Mouse (Mus musculus) intestine, embryonic 14.5 days (tissue): ENCODE measurements at regions not wholly inside any gene's neighbourhood (a gene's known extent, or its start where the extent isn't known, plus 50 kb on each side); places are given as distances from the start of the nearest gene placed in this dataset.

Experiments used
- ATAC-seq: fragments of 200-750 bp; cut with Nextera tagmentation; replicated peaks from 2 replicates; pipeline ENCODE4 v1.8.0; 2017; ENCODE audit warnings: low read depth, moderate number of reproducible peaks, moderate TSS enrichment, moderate library complexity; ENCODE audit not compliant: low FRiP score, low TSS enrichment
- DNase-seq: peaks from one replicate; pipeline ENCODE4 v3.0.0-alpha.2; 2018; ENCODE audit warnings: low spot score
- H3K27ac ChIP-seq: fragments of 300-500 bp; sonication (generic); 2 replicates; pipeline ENCODE4 v1.5.1; 2014; ENCODE audit warnings: low read depth, mild to moderate bottlenecking, control low read depth
- H3K27me3 ChIP-seq: fragments of 300-500 bp; sonication (generic); replicated peaks from 2 replicates; pipeline ENCODE4 v1.6.1; 2014; ENCODE audit warnings: low read length, control low read depth; ENCODE audit not compliant: control insufficient read depth, insufficient read depth
- H3K36me3 ChIP-seq: fragments of 300-500 bp; sonication (generic); 2 replicates; pipeline ENCODE4 v1.6.1; 2014; ENCODE audit warnings: low read length, control low read depth; ENCODE audit not compliant: control insufficient read depth, insufficient read depth
- H3K4me1 ChIP-seq: fragments of 300-500 bp; sonication (generic); replicated peaks from 2 replicates; pipeline ENCODE4 v1.6.1; 2014; ENCODE audit warnings: low read length, control low read depth, mixed read lengths; ENCODE audit not compliant: control insufficient read depth, insufficient read depth
- H3K4me2 ChIP-seq: fragments of 300-500 bp; sonication (generic); 2 replicates; pipeline ENCODE4 v1.6.1; 2014; ENCODE audit warnings: low read length
- H3K4me3 ChIP-seq: fragments of 300-500 bp; sonication (generic); 2 replicates; pipeline ENCODE4 v1.5.1; 2014; ENCODE audit warnings: low read depth, low read length, control low read depth, mixed read lengths
- H3K9ac ChIP-seq: fragments of 300-500 bp; sonication (generic); 2 replicates; pipeline ENCODE4 v1.6.1; 2014; ENCODE audit warnings: mild to moderate bottlenecking, low read length
- H3K9me3 ChIP-seq: fragments of 300-500 bp; sonication (generic); 2 replicates; pipeline ENCODE4 v1.6.1; 2016; ENCODE audit warnings: low read length, control low read depth; ENCODE audit not compliant: control insufficient read depth
- WGBS: fragments of 180-500 bp; shearing (Covaris S2); extraction: QIAGEN DNeasy Blood & Tissue Kit; methylation state at CpG from one replicate; pipeline ENCODE4 v1.1.7; 2014; 5-methylcytosine and 5-hydroxymethylcytosine counted together

- Histone ChIP-seq H3K27ac (no peak overlapping the region), H3K4me2 (no peak overlapping the region), H3K27me3 (no peaks in the 10 kb centered on the region), H3K36me3 (no peaks in the 10 kb centered on the region), H3K4me1 (peaks cover 14% of the 10 kb centered on the region), H3K4me3 (no peak overlapping the region), H3K9ac (no peak overlapping the region), H3K9me3 (no peaks in the 10 kb centered on the region)
- ATAC-seq (no peak), DNase-seq (no peak)
- WGBS: 63% methylated on average over 5 of the region's 5 CpGs
Observed at GRCm38 (mm10) chr1:92741047-92741446, 90.4 kb upstream of the Gpc1 start.

- Histone ChIP-seq H3K4me1 (no peaks in the 10 kb centered on the region), H3K4me3 (no peak overlapping the region), H3K9me3 (no peaks in the 10 kb centered on the region), H3K27ac (no peak overlapping the region), H3K27me3 (no peaks in the 10 kb centered on the region), H3K36me3 (no peaks in the 10 kb centered on the region), H3K4me2 (no peak overlapping the region), H3K9ac (no peak overlapping the region)
- DNase-seq (no peak), ATAC-seq (no peak)
- WGBS: 44% methylated on average over 11 of the region's 11 CpGs
Observed at GRCm38 (mm10) chr1:92737600-92738197, 89.1 kb upstream of the Otos start.

- DNase-seq: no peak
- Histone ChIP-seq H3K36me3 (no peaks in the 10 kb centered on the region), H3K4me2 (no peak overlapping the region), H3K4me1 (no peaks in the 10 kb centered on the region), H3K27me3 (no peaks in the 10 kb centered on the region), H3K9ac (no peak overlapping the region), H3K9me3 (no peaks in the 10 kb centered on the region), H3K4me3 (no peak overlapping the region), H3K27ac (no peak overlapping the region)
- no peak for ATAC-seq
- 56% methylated on average over 7 of the region's 7 CpGs for WGBS
Observed at GRCm38 (mm10) chr1:92736411-92736810, 87.8 kb upstream of the Otos start.

GRCm38 (mm10) chr1:92733732-92734131 is 85.1 kb upstream of the Otos start:
- ATAC-seq (no peak), DNase-seq (no peak)
- no peaks in the 10 kb centered on the region for H3K36me3 ChIP-seq
- H3K9me3 ChIP-seq: no peaks in the 10 kb centered on the region
- 64% methylated on average over 8 of the region's 8 CpGs for WGBS
- no peak overlapping the region for H3K4me2 ChIP-seq
- no peak overlapping the region for H3K9ac ChIP-seq
- H3K27ac ChIP-seq: no peak overlapping the region
- no peak overlapping the region for H3K4me3 ChIP-seq
- no peaks in the 10 kb centered on the region for H3K27me3 ChIP-seq
- no peaks in the 10 kb centered on the region for H3K4me1 ChIP-seq

- ATAC-seq: no peak
- 81% methylated on average over 11 of the region's 11 CpGs for WGBS
- Histone ChIP-seq H3K9me3 (no peaks in the 10 kb centered on the region), H3K27ac (no peak overlapping the region), H3K27me3 (no peaks in the 10 kb centered on the region), H3K4me1 (no peaks in the 10 kb centered on the region), H3K36me3 (no peaks in the 10 kb centered on the region), H3K4me2 (no peak overlapping the region), H3K4me3 (no peak overlapping the region), H3K9ac (no peak overlapping the region)
- DNase-seq: no peak
Observed at GRCm38 (mm10) chr1:92731353-92732282, 83.0 kb upstream of the Otos start.

- H3K4me3 ChIP-seq: no peak overlapping the region
- DNase-seq (no peak), ATAC-seq (no peak)
- no peaks in the 10 kb centered on the region for H3K9me3 ChIP-seq
- no peak overlapping the region for H3K4me2 ChIP-seq
- no peaks in the 10 kb centered on the region for H3K4me1 ChIP-seq
- 80% methylated on average over 6 of the region's 6 CpGs for WGBS
- no peaks in the 10 kb centered on the region for H3K27me3 ChIP-seq
- H3K27ac ChIP-seq: no peak overlapping the region
- H3K9ac ChIP-seq: no peak overlapping the region
- H3K36me3 ChIP-seq: no peaks in the 10 kb centered on the region
Observed at GRCm38 (mm10) chr1:92730576-92730975, 81.9 kb upstream of the Otos start.

- H3K4me1 ChIP-seq: no peaks in the 10 kb centered on the region
- no peak overlapping the region for H3K4me2 ChIP-seq
- no peak overlapping the region for H3K27ac ChIP-seq
- DNase-seq (no peak), ATAC-seq (no peak)
- no peak overlapping the region for H3K9ac ChIP-seq
- no peaks in the 10 kb centered on the region for H3K36me3 ChIP-seq
- WGBS: 61% methylated on average over 4 of the region's 4 CpGs
- H3K9me3 ChIP-seq: no peaks in the 10 kb centered on the region
- H3K4me3 ChIP-seq: no peak overlapping the region
- no peaks in the 10 kb centered on the region for H3K27me3 ChIP-seq
Observed at GRCm38 (mm10) chr1:92727961-92728360, 79.3 kb upstream of the Otos start.

GRCm38 (mm10) chr1:92727371-92727770 is 78.7 kb upstream of the Otos start:
- DNase-seq (no peak), ATAC-seq (no peak)
- Histone ChIP-seq H3K9me3 (no peaks in the 10 kb centered on the region), H3K4me2 (no peak overlapping the region), H3K36me3 (no peaks in the 10 kb centered on the region), H3K27me3 (no peaks in the 10 kb centered on the region), H3K4me1 (no peaks in the 10 kb centered on the region), H3K9ac (no peak overlapping the region), H3K27ac (no peak overlapping the region), H3K4me3 (no peak overlapping the region)
- WGBS: 68% methylated on average over 6 of the region's 6 CpGs

GRCm38 (mm10) chr1:92726341-92726740 is 77.7 kb upstream of the Otos start:
- no peak for ATAC-seq
- H3K27ac ChIP-seq: no peak overlapping the region
- DNase-seq: no peak
- no peak overlapping the region for H3K9ac ChIP-seq
- H3K36me3 ChIP-seq: no peaks in the 10 kb centered on the region
- no peak overlapping the region for H3K4me3 ChIP-seq
- WGBS: 88% methylated on average over 6 of the region's 6 CpGs
- H3K9me3 ChIP-seq: 0 out of 2 replicates have a peak, but pooled peaks cover 3% of the 10 kb centered on the region
- H3K4me2 ChIP-seq: no peak overlapping the region
- no peaks in the 10 kb centered on the region for H3K27me3 ChIP-seq
- H3K4me1 ChIP-seq: no peaks in the 10 kb centered on the region
